Mouse (Mus musculus): ENCODE measurements around the gene Ugt1a7c.
A peak's percentile ranks its signal among the peaks of the same experiment; 100 is the strongest.
"Not testable (repeated sequence)": the region's sequence is repeated elsewhere in the genome, so short reads cannot be mapped to it uniquely, and the experiment has no call there.

Gene Ugt1a7c

GRCm38 (mm10) chr1:88197443-88197842 is 102.6 kb downstream of the Ugt1a7c start:
- DNase-seq (ENCODE audit: low spot score) = no peak

GRCm38 (mm10) chr1:88199996-88200395 is 105.1 kb downstream of the Ugt1a7c start:
- no peak for DNase-seq (ENCODE audit: low spot score)

- DNase-seq (ENCODE audit: low spot score) = no peak
These were observed 105.6 kb downstream of the Ugt1a7c start, which contains the start of gene Ugt1a2 for GRCm38 (mm10) chr1:88200456-88200855. Ugt1a2 (plus strand) TSS chr1:88200601.

- DNase-seq (ENCODE audit: low spot score) = peak; percentile 71
These were observed 110.5 kb downstream of the Ugt1a7c start, which contains the start of gene Dnajb3 for GRCm38 (mm10) chr1:88205294-88205922. Dnajb3 (minus strand) TSS chr1:88205782.

- DNase-seq (ENCODE audit: low spot score) = peak; percentile 53
These were observed 112.1 kb downstream of the Ugt1a7c start for GRCm38 (mm10) chr1:88206843-88207479.

GRCm38 (mm10) chr1:88211812-88212211 is 117.0 kb downstream of the Ugt1a7c start, which contains the start of gene Ugt1a1:
Ugt1a1 (plus strand) TSS chr1:88211959.
- DNase-seq (ENCODE audit: low spot score) = no peak

- no peak for DNase-seq (ENCODE audit: low spot score)
These were observed 117.6 kb downstream of the Ugt1a7c start for GRCm38 (mm10) chr1:88212341-88213045.

- no peak for DNase-seq (ENCODE audit: low spot score)
These were observed 118.2 kb downstream of the Ugt1a7c start for GRCm38 (mm10) chr1:88213061-88213460.

- no peak for DNase-seq (ENCODE audit: low spot score)
These were observed 119.1 kb downstream of the Ugt1a7c start for GRCm38 (mm10) chr1:88213766-88214461.

GRCm38 (mm10) chr1:88214462-88214952 is 119.6 kb downstream of the Ugt1a7c start:
- DNase-seq (ENCODE audit: low spot score) = no peak

- DNase-seq (ENCODE audit: low spot score) = no peak
These were observed 120.9 kb downstream of the Ugt1a7c start for GRCm38 (mm10) chr1:88215466-88216380.

GRCm38 (mm10) chr1:88216551-88216950 is 121.7 kb downstream of the Ugt1a7c start:
- DNase-seq (ENCODE audit: low spot score) = no peak

GRCm38 (mm10) chr1:88217144-88217543 is 122.3 kb downstream of the Ugt1a7c start:
- DNase-seq (ENCODE audit: low spot score) = no peak

GRCm38 (mm10) chr1:88217576-88217975 is 122.7 kb downstream of the Ugt1a7c start:
- DNase-seq (ENCODE audit: low spot score) = no peak

- DNase-seq (ENCODE audit: low spot score) = no peak
These were observed 123.2 kb downstream of the Ugt1a7c start for GRCm38 (mm10) chr1:88218051-88218450.

GRCm38 (mm10) chr1:88218591-88218990 is 123.7 kb downstream of the Ugt1a7c start:
- no peak for DNase-seq (ENCODE audit: low spot score)

GRCm38 (mm10) chr1:88219054-88219453 is 124.2 kb downstream of the Ugt1a7c start:
- DNase-seq (ENCODE audit: low spot score) = no peak

- DNase-seq (ENCODE audit: low spot score) = no peak
These were observed 125.5 kb downstream of the Ugt1a7c start for GRCm38 (mm10) chr1:88220336-88220735.

GRCm38 (mm10) chr1:88222216-88222615 is 127.4 kb downstream of the Ugt1a7c start:
- DNase-seq (ENCODE audit: low spot score) = no peak

- not testable (repeated sequence) for DNase-seq (ENCODE audit: low spot score)
These were observed 128.2 kb downstream of the Ugt1a7c start for GRCm38 (mm10) chr1:88223011-88223515.

- no peak for DNase-seq (ENCODE audit: low spot score)
These were observed 128.7 kb downstream of the Ugt1a7c start for GRCm38 (mm10) chr1:88223591-88223990.

Data from spleen, adult 12 weeks (tissue).